Mouse (Mus musculus) liver, embryonic 13.5 days (tissue): ENCODE results near the gene Bpifb5. TPM values are rescaled to one million over a fixed set of nuclear protein-coding genes. Genes with fewer than 3 reads are reported as not detected.
A peak's percentile ranks its signal among the peaks of the same experiment; 100 is the strongest.

Source experiments
- ATAC-seq: fragments of 200-750 bp; cut with Nextera tagmentation; 2 replicates; pipeline ENCODE4 v1.8.0; 2017; ENCODE audit warnings: low read depth, mild to moderate bottlenecking, moderate number of reproducible peaks, moderate library complexity
- DNase-seq: peaks from one replicate; pipeline ENCODE4 v3.0.0; 2022
- H3K27ac ChIP-seq: fragments of 300-500 bp; sonication (generic); 2 replicates; pipeline ENCODE4 v1.5.1; 2015; ENCODE audit warnings: moderate library complexity, mild to moderate bottlenecking, inconsistent platforms
- H3K27me3 ChIP-seq: fragments of 300-500 bp; sonication (generic); 2 replicates; pipeline ENCODE4 v1.6.1; 2015; ENCODE audit warnings: mild to moderate bottlenecking, inconsistent platforms
- H3K36me3 ChIP-seq: fragments of 300-500 bp; sonication (generic); 2 replicates; pipeline ENCODE4 v1.6.1; 2015; ENCODE audit warnings: mild to moderate bottlenecking, inconsistent platforms
- H3K4me1 ChIP-seq: fragments of 300-500 bp; sonication (generic); replicated peaks from 2 replicates; pipeline ENCODE4 v1.6.1; 2015; ENCODE audit warnings: inconsistent platforms
- H3K4me2 ChIP-seq: fragments of 300-500 bp; sonication (generic); 2 replicates; pipeline ENCODE4 v1.6.1; 2015; ENCODE audit warnings: inconsistent platforms, mild to moderate bottlenecking, moderate library complexity
- H3K4me3 ChIP-seq: fragments of 300-500 bp; sonication (generic); replicated peaks from 2 replicates; pipeline ENCODE4 v1.5.1; 2015; ENCODE audit warnings: mild to moderate bottlenecking, inconsistent platforms
- H3K9ac ChIP-seq: fragments of 300-500 bp; sonication (generic); 2 replicates; pipeline ENCODE4 v1.6.1; 2015; ENCODE audit warnings: mild to moderate bottlenecking, inconsistent platforms
- H3K9me3 ChIP-seq: fragments of 300-500 bp; sonication (generic); replicated peaks from 2 replicates; pipeline ENCODE4 v1.6.1; 2016; ENCODE audit warnings: inconsistent platforms
- WGBS: fragments of 180-500 bp; shearing (Covaris S2); methylation state at CpG from one replicate; pipeline ENCODE4 v1.1.7; 2015; ENCODE audit not compliant: insufficient replicate concordance; 5-methylcytosine and 5-hydroxymethylcytosine counted together
- polyA plus RNA-seq: library from polyadenylated mRNA; unstranded; fragments of >200 nt; fragmentation: Nextera tagmentation; extraction: Ambion mirVana; gene quantifications from 2 replicates; pipeline ENCODE4 v1.2.1, GENCODE M21; 2015

Gene Bpifb5
- polyA plus RNA-seq, 1 experiment from 2014 or later = not detected

DNA sequence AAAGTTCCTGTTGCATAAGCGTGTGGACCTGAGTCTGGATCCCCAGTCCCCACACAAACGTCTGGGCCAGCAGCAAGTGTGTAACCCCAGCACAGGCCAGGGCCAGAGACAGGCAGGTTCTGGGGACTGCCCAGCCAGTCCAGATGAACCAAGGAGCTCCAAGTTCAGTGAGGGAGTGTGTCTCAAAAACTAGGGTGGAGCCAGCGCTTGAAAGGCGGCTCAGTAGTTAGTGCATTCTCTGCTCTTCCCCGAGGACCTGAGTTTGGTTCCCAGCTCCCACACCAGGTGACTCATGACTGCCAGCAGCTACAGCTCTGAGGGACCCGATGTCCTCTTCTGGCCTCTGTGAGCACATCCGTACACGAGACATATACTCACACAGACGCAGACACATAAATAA lies 26.5 kb upstream of the Bpifb5 start:
- ATAC-seq = no peak
- H3K27ac ChIP-seq = no peak overlapping the region
- no peak overlapping the region for H3K4me2 ChIP-seq
- no peaks in the 10 kb centered on the region for H3K9me3 ChIP-seq
- no peaks in the 10 kb centered on the region for H3K36me3 ChIP-seq
- WGBS = 69% methylated on average over 9 of the region's 9 CpGs
- H3K27me3 ChIP-seq = no peaks in the 10 kb centered on the region
- H3K4me3 ChIP-seq = no peak overlapping the region
- DNase-seq = no peak
- H3K4me1 ChIP-seq = no peaks in the 10 kb centered on the region
- no peak overlapping the region for H3K9ac ChIP-seq

DNA sequence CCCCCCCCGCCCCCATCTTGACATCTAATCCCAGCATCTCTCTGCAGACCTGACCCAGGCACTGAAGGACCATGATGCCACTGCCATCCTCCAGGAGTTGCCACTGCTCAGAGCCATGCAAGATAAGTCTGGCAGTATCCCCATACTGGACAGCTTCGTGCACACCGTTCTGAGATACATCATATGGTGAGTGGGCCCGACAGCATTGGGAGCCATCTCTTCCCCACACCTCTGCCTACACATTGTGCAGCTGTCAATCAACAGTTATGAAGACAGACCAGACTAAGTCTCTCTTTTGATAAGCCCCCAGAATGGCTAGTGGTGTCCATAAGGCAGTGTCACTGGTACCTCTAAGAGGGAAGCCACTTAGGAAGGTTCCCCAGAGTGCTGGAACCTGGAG lies 18.9 kb upstream of the Bpifb5 start:
- no peak overlapping the region for H3K4me3 ChIP-seq
- DNase-seq = no peak
- ATAC-seq = no peak
- no peaks in the 10 kb centered on the region for H3K9me3 ChIP-seq
- no peak overlapping the region for H3K9ac ChIP-seq
- H3K27ac ChIP-seq = no peak overlapping the region
- H3K4me1 ChIP-seq = no peaks in the 10 kb centered on the region
- 75% methylated on average over 4 of the region's 4 CpGs for WGBS
- H3K4me2 ChIP-seq = no peak overlapping the region
- no peaks in the 10 kb centered on the region for H3K27me3 ChIP-seq
- no peaks in the 10 kb centered on the region for H3K36me3 ChIP-seq

DNA sequence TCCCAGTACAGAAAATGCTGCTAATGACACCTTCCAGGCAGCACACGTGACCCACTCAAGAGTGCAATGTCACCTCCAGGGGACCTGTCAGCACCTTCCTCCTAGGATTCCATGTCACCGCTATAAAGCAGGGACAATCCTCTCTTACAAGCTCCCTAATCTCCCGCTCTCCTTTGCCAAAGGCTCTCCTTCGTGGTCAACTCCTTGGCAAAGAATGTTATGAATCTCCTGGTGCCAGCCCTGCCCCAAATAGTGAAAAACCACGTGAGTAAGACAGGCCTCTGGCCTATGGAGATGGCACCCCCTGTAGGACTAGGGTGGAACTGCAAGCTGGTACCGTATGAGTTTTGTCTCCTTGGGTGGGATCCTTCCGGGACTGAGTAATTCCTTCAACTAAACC lies 16.6 kb upstream of the Bpifb5 start:
- H3K4me3 ChIP-seq = no peak overlapping the region
- WGBS = 46% methylated on average over 7 of the region's 7 CpGs
- ATAC-seq = no peak
- no peak overlapping the region for H3K9ac ChIP-seq
- H3K9me3 ChIP-seq = no peaks in the 10 kb centered on the region
- H3K4me1 ChIP-seq = no peaks in the 10 kb centered on the region
- no peak overlapping the region for H3K27ac ChIP-seq
- no peak overlapping the region for H3K4me2 ChIP-seq
- DNase-seq = no peak
- no peaks in the 10 kb centered on the region for H3K27me3 ChIP-seq
- no peaks in the 10 kb centered on the region for H3K36me3 ChIP-seq

DNA sequence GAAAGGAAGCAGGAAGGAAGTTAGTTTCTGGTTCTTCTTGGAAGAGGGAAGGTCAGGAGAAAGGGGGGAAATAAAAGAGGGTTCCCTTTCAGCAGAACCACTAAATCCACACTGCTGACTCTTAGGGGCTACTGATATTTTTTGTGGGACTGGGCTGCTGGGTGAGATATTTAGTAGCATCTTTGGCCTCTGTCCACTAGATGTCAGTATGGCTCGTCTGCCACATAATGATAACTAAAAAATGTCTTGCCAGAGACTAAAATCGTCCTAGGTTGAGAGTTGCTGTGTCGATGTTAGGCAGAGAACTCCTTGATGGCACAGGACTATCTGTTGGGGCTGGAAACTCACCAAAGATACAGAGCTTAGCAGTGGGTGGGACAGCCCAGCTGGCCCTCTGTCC lies 14.4 kb upstream of the Bpifb5 start:
- Histone ChIP-seq H3K4me1 (no peaks in the 10 kb centered on the region), H3K9ac (no peak overlapping the region), H3K36me3 (no peaks in the 10 kb centered on the region), H3K4me3 (no peak overlapping the region), H3K9me3 (no peaks in the 10 kb centered on the region), H3K27me3 (no peaks in the 10 kb centered on the region), H3K27ac (no peak overlapping the region), H3K4me2 (no peak overlapping the region)
- 14% methylated on average over 3 of the region's 3 CpGs for WGBS
- no peak for ATAC-seq
- no peak for DNase-seq

DNA sequence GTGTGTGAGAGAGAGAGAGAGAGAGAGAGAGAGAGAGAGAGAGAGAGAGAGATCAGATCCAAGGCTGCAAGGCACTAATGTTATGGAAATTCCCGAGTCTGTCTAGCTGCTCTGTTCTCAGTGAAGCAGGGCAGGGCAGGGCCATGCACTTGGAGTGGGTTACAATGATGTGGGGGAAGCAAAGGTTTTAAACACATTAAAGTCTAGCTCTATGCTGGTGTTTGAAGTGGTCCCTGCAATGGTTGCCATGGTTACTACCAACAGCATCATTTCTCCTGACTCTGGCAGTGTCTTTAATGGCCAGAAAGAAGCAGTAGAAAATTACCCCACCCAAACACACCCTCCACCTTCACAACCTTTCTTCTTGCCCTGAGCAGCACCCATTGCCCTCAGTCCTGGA lies 12.4 kb upstream of the Bpifb5 start:
- no peaks in the 10 kb centered on the region for H3K27me3 ChIP-seq
- 42% methylated on average over 1 of the region's 1 CpGs for WGBS
- H3K9me3 ChIP-seq = no peaks in the 10 kb centered on the region
- no peak overlapping the region for H3K4me2 ChIP-seq
- H3K4me3 ChIP-seq = no peak overlapping the region
- ATAC-seq (no peak), DNase-seq (no peak)
- no peak overlapping the region for H3K9ac ChIP-seq
- H3K27ac ChIP-seq = no peak overlapping the region
- H3K4me1 ChIP-seq = no peaks in the 10 kb centered on the region
- H3K36me3 ChIP-seq = no peaks in the 10 kb centered on the region

DNA sequence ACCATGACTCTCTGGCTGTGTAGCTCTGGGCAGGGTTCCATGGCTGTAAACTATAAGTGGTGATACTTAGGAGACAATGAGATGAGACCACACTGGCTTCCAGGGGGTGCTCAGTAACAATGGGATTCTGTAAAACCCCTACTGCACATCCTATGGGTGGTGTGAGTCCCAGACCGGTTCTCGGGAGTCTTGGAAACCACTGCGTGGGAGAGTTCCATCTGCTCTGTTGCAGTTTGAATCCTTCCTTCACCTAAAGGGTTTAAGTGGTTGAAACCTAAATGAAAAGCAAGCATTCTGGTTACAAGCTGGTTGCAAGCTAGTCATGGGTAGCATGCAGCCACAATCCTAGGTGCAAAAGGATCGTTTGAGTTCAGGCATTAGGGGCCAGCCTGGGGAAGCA lies 11.7 kb upstream of the Bpifb5 start:
- Histone ChIP-seq H3K27me3 (no peaks in the 10 kb centered on the region), H3K4me3 (no peak overlapping the region), H3K4me1 (no peaks in the 10 kb centered on the region), H3K9ac (no peak overlapping the region), H3K27ac (no peak overlapping the region), H3K4me2 (no peak overlapping the region), H3K36me3 (no peaks in the 10 kb centered on the region), H3K9me3 (no peaks in the 10 kb centered on the region)
- WGBS = 75% methylated on average over 4 of the region's 4 CpGs
- DNase-seq (no peak), ATAC-seq (no peak)

DNA sequence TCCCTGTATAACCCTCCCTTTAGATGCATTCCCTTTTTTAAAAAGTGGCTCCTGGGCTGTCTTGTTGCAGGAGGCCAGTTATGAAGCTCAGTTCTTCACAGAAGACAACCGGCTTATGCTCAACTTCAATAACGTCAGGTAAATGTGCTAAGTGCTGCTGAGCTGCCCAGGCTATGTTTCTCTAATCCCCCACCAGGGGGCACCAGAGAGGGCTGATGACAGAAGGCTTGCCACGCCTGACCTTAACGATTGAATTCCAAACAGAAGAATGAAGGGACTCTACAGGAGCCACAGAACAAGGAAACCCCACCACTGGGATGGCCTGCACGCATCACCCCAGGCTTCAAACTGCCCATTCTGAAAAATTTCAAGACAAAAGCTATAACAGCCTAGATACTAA lies 8.4 kb upstream of the Bpifb5 start:
- H3K4me1 ChIP-seq = no peaks in the 10 kb centered on the region
- no peaks in the 10 kb centered on the region for H3K27me3 ChIP-seq
- DNase-seq (peak; percentile 32), ATAC-seq (peak; percentile 51; the same call in 1 of the 2 replicates)
- no peak overlapping the region for H3K4me2 ChIP-seq
- no peaks in the 10 kb centered on the region for H3K36me3 ChIP-seq
- no peaks in the 10 kb centered on the region for H3K9me3 ChIP-seq
- WGBS = 14% methylated on average over 5 of the region's 5 CpGs
- no peak overlapping the region for H3K4me3 ChIP-seq
- no peak overlapping the region for H3K9ac ChIP-seq
- H3K27ac ChIP-seq = no peak overlapping the region

DNA sequence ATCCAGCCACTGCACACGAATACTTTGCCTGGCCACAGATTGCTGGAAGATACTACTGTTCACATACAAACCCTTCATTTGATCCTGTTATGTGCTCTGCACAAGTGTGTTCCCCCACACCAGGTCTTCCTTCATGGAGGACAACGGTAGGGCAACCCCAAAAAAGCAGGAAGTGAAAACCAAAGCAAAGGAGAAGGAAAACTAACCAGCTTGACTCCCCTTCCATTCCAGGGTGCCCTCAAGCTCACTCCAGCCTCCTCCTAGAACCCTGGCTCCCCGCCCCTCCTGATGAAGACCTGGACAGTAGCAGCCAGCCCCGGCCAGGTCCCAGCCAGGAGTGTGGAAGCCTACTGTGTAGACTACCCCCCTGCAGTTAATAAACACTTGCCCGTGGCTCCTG lies 3.6 kb upstream of the Bpifb5 start:
- Histone ChIP-seq H3K9me3 (no peaks in the 10 kb centered on the region), H3K9ac (no peak overlapping the region), H3K27ac (no peak overlapping the region), H3K36me3 (no peaks in the 10 kb centered on the region), H3K4me2 (no peak overlapping the region), H3K4me3 (no peak overlapping the region), H3K4me1 (no peaks in the 10 kb centered on the region), H3K27me3 (no peaks in the 10 kb centered on the region)
- DNase-seq = no peak
- WGBS = 54% methylated on average over 5 of the region's 5 CpGs
- no peak for ATAC-seq

DNA sequence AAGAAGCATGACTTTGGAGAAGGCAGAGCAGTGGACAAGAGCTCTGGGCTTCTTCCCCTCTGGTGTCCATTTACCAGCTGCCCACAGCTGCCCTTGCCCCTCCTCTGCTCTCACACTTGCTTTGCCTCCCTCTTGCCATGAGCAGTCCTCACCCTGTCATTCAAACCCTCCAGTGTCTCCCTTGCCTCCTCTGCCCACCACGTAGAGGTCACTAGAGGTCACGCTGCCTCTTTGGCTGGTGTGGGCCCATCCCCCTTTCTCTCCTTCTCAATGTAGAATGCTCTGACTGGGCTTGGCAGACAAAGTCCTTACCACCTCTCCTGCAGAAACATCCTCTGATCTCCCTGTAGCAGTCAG lies 353 bp downstream of the Bpifb5 start:
- no peak for ATAC-seq
- Histone ChIP-seq H3K9ac (no peak overlapping the region), H3K9me3 (no peaks in the 10 kb centered on the region), H3K36me3 (no peaks in the 10 kb centered on the region), H3K4me1 (no peaks in the 10 kb centered on the region), H3K4me2 (no peak overlapping the region), H3K4me3 (no peak overlapping the region), H3K27me3 (no peaks in the 10 kb centered on the region), H3K27ac (no peak overlapping the region)
- 39% methylated on average over 2 of the region's 2 CpGs for WGBS
- DNase-seq = no peak

DNA sequence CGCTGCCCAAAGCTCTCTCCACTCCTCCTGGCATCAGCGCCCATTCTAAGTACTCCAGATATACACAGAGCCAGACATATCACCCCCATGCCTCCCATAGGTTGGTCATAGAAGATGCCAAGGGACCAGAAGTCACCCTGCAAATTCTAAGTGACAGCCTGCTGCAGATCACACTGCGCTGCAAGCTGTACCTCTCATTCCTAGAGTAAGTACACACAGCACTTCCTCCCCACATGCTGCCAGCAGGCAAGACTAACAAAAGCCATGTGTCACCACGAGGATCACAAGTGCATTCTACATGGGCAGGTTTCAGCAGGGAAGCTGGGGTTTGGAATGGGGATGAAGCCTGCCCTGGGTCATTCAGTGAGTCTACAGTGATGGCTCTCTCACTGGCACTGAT lies 3.4 kb downstream of the Bpifb5 start:
- Histone ChIP-seq H3K27ac (no peak overlapping the region), H3K27me3 (no peaks in the 10 kb centered on the region), H3K9ac (no peak overlapping the region), H3K4me3 (no peak overlapping the region), H3K9me3 (no peaks in the 10 kb centered on the region), H3K4me2 (no peak overlapping the region), H3K36me3 (no peaks in the 10 kb centered on the region), H3K4me1 (no peaks in the 10 kb centered on the region)
- DNase-seq (no peak), ATAC-seq (no peak)
- 54% methylated on average over 4 of the region's 4 CpGs for WGBS

DNA sequence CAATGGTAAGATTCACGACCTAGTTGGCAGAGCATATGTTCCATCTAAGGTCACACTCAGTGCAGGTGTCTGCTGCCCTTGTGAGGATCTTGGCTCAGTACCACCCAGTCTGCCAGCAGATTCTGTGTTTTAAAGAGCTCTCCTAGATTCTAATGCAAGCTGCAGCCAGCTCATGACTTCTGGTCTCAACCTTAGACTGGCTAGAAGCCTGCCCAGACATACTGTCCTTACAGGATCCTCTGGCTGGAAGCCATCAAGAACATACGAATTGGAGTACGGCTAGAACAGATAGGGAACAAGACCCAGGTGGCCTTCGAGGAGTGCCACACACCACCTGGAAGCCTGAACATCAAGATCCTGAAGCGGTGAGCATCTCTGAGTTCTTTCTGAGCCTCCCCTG lies 4.3 kb downstream of the Bpifb5 start:
- Histone ChIP-seq H3K4me2 (no peak overlapping the region), H3K27me3 (no peaks in the 10 kb centered on the region), H3K9ac (no peak overlapping the region), H3K9me3 (no peaks in the 10 kb centered on the region), H3K4me1 (no peaks in the 10 kb centered on the region), H3K36me3 (no peaks in the 10 kb centered on the region), H3K27ac (no peak overlapping the region), H3K4me3 (no peak overlapping the region)
- WGBS = 73% methylated on average over 5 of the region's 5 CpGs
- DNase-seq (no peak), ATAC-seq (no peak)

DNA sequence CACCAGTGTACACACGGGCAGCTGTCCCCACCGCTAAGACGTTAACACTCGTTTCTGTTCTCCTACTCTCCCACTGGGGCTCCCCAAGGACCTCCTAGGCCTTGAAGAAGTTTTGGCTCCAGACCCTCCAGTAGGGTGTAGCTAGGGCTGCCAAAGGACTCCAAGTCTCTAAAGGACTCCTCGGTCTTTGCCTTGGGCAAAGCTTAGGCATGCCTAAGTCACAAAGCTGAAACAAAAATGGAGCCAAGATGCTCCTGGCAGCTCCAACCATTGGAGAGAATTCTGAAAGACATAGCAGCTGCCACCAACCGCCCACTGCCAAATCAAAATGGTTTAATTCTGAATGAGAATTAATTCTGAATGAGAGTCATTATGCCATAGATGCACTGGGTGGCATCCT lies 9.9 kb downstream of the Bpifb5 start:
- Histone ChIP-seq H3K9ac (no peak overlapping the region), H3K9me3 (no peaks in the 10 kb centered on the region), H3K27ac (no peak overlapping the region), H3K27me3 (no peaks in the 10 kb centered on the region), H3K4me1 (no peaks in the 10 kb centered on the region), H3K36me3 (no peaks in the 10 kb centered on the region), H3K4me3 (no peak overlapping the region), H3K4me2 (no peak overlapping the region)
- DNase-seq (no peak), ATAC-seq (no peak)
- WGBS = 76% methylated on average over 6 of the region's 6 CpGs

DNA sequence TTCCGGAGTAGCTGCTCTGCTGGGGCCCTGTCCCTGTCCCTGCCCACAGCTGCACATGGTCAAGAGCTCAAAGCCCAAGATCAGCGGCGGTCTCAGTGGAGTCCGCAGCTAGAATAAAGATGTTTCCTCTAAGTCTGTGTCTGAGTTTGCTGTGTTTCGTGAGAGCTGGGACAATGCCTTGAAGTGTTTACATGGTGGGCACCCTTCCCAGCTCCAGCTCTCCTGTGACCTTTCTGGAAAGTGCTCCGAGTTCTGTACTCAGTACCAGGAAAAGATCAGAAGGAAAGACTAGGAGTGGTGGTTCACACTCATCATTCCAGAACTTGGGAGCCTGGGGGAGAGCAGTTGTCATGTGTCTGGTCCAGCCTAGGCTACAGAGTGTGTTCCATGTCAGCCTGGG lies 17.2 kb downstream of the Bpifb5 start:
- H3K27ac ChIP-seq = no peak overlapping the region
- H3K9ac ChIP-seq = no peak overlapping the region
- ATAC-seq (no peak), DNase-seq (no peak)
- WGBS = 72% methylated on average over 6 of the region's 6 CpGs
- H3K36me3 ChIP-seq = no peaks in the 10 kb centered on the region
- H3K27me3 ChIP-seq = no peaks in the 10 kb centered on the region
- H3K4me1 ChIP-seq = no peaks in the 10 kb centered on the region
- H3K4me3 ChIP-seq = no peak overlapping the region
- peaks cover 3% of the 10 kb centered on the region; the same call in 1 of the 2 replicates for H3K9me3 ChIP-seq
- H3K4me2 ChIP-seq = no peak overlapping the region
